Mouse (Mus musculus): ENCODE data around the gene Olfr705.
A peak's percentile ranks its signal among the peaks of the same experiment; 100 is the strongest.
"Not testable (repeated sequence)": the region's sequence is repeated elsewhere in the genome, so short reads cannot be mapped to it uniquely, and the experiment has no call there.

Olfr705 gene

DNA sequence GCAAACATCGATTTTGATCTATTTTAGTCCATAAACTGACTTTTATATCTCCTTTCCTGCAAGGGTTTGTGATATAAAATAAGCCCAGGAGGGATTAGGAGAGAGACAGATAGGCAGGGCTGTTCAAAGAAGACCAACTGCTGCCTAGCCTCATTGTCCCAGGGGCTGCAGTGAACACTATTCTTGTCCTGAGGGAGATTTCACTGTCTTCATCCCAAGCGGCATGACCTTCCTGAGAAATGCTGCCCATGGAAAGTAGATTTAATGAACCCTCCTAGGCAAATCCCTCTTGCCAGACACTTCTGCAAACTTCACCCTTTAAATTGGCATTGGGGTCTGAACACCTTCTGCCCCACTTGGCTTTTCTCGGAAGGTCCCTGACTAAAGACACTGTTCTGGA, at the start of gene Olfr705:
TSS of gene Olfr705 (minus strand) at position 101 of the 400 bp plus-strand sequence.
- no peak for DNase-seq (ENCODE audit: low spot score in 2 of 2)

DNA sequence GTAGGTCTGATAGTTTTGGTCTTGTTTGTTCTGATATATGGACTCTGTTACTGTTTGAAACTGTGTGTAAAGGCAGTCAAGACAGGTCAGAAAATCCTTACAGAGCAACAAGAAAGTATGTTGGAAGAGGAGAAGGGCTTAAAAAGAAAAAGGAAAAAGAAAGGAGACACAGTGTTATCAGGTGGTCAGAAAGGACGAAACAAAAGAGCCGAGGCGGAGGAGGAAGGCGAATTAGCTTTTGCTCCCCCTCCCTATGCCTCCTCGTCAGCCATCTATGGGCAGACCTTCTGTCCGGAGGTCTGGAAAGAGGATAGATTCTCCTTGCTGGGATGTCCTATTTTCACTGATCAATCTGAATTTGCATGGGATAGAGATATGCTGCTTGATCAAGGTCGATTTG, 44.3 kb upstream of the Olfr705 start:
- peak in 1 of 2 experiments; percentile 24 for DNase-seq (ENCODE audit: low spot score in 2 of 2)

DNA sequence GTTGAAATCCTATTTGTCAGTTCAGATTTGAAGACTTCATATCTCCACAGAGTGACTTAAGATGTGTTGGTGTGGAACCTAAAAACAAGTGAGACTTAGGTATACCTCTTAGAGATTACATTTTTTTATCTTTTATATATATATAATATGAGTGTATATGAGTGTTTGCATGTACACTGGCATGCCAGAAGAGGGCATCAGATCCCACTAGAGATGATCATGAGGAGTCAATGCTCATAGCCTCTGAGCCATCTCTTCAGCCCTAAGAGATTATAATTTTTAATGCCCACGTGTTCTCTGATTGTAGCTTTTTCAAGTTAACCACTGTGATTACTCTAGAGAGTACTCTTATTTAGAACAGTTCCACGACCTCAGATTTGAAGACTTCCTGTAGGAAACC, 31.0 kb upstream of the Olfr705 start, which contains the start of gene Olfr1532-ps1:
TSS of gene Olfr1532-ps1 (plus strand) at position 326 of the 400 bp plus-strand sequence.
- DNase-seq (ENCODE audit: low spot score in 2 of 2), result no peak

DNA sequence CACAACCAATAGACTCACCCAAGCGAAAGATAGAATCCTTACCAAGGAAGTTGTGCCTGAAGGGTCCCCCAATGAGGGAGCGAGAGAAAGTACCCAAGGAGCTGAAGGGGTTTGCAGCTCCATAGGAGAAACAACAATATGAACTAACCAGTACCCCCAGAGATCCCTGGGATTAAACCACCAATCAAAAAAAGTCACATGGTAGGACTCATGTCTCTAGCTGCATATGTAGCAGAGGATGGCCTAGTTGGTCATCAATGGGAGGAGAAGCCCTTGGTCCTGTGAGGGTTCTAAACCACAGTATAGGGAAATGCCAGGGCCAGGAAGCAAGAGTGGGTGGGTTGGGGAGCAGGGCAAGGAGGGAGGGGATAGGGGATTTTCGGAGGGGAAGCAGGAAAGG, 24.4 kb upstream of the Olfr705 start, which contains the start of gene Olfr707:
TSS of gene Olfr707 (minus strand) at position 101 of the 400 bp plus-strand sequence.
- DNase-seq (ENCODE audit: low spot score in 2 of 2), result not testable (repeated sequence)

DNA sequence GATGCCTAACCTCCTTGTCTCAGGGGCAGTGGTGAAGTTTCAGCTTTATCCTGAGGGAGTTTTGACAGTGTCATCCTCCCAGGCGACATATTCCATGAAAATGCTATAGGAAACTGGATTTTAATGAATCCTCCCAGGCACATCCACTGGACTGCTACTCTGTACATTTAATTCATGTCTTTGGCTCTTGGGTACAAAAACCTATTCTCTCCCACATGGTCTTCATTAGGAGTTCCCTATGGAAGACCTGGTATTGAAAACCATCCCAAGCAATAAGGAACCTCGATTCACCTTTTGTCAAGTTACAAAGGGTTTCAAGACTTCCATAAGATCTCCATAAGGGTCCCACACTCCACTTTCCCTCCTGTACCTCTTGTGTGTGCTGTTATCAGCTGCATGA, 11.4 kb upstream of the Olfr705 start, which contains the start of gene Olfr706:
TSS of gene Olfr706 (minus strand) at position 101 of the 400 bp plus-strand sequence.
- no peak for DNase-seq (ENCODE audit: low spot score in 2 of 2)

GRCm38 (mm10) chr7:106862885-106863284, 13.8 kb downstream of the Olfr705 start, which contains the start of gene Olfr704:
Gene Olfr704 (plus strand): TSS chr7:106863185.
- no peak for DNase-seq (ENCODE audit: low spot score in 2 of 2)

DNA sequence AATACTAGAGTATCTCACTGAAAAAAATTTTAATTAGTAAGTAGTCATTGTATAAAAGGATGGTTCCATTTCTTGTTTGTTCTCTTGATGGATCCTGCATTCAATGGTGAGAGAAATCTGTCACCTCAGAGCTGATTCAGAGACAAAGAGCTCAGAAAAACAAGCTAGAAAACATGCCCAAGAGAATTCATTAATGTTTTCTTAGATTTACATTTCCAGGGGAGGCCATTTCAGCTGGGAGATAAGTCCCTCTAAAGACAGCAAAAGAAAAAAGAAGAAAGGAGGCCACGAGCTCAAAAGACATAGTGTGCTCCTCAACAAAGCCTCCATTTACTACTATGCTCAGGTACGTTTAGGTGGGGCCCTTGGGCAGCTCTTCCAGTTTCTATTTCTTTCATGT, 33.6 kb downstream of the Olfr705 start, which contains the start of gene Olfr703:
TSS of gene Olfr703 (plus strand) at position 301 of the 400 bp plus-strand sequence.
- no peak for DNase-seq (ENCODE audit: low spot score in 2 of 2)

DNA sequence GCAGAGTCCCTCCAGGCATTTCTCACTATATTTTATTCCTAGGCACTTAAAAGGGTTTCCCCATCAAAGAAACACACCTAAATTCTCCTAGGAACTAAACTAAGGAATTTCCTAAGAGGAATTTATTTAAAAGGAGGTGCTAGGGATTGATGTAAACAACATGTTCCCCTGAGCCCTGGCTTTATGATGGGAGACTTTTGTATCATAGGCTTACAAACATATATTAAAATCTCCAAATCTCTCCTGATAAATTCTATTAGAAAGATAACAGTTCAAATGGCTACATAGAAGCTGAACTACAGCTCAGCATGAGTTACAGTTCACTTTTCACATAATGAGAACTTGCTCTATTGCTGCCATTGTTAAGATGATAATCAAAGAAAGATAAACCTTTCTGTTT, 42.9 kb downstream of the Olfr705 start, which contains the start of gene Olfr702:
TSS of gene Olfr702 (minus strand) at position 101 of the 400 bp plus-strand sequence.
- DNase-seq (ENCODE audit: low spot score in 2 of 2), result no peak
